Mouse (Mus musculus): ENCODE measurements at regions not wholly inside any gene's neighbourhood (a gene's known extent, or its start where the extent isn't known, plus 50 kb on each side); places are given as distances from the start of the nearest gene placed in this dataset.

GRCm38 (mm10) chr19:28743176-28743793, 63.4 kb upstream of the Glis3 start:
- no peak overlapping the region for H3K4me3 ChIP-seq (ENCODE audit: control insufficient read depth in 1 of 2, insufficient read depth in 1 of 2, low read depth in 2 of 2, low read length in 2 of 2)
- H3K27me3 ChIP-seq (ENCODE audit: control insufficient read depth in 1 of 2, insufficient read depth in 2 of 2, low read length in 2 of 2), result no peaks in the 10 kb centered on the region
- H3K9ac ChIP-seq (ENCODE audit: control insufficient read depth, low read depth, low read length, poor library complexity, severe bottlenecking), result no peak overlapping the region
- no peaks in the 10 kb centered on the region for H3K9me3 ChIP-seq (replicated peaks; ENCODE audit: insufficient read depth, low read length)
- no peak overlapping the region for H3K27ac ChIP-seq (ENCODE audit: control insufficient read depth, low read depth, low read length)
- H3K4me1 ChIP-seq (ENCODE audit: control insufficient read depth in 1 of 2, insufficient read depth in 2 of 2, low read length in 2 of 2), result no peaks in the 10 kb centered on the region
- no peaks in the 10 kb centered on the region for H3K79me2 ChIP-seq (ENCODE audit: control insufficient read depth, insufficient read depth, low read length, poor library complexity)
- H3K36me3 ChIP-seq (ENCODE audit: control insufficient read depth in 1 of 2, insufficient read depth in 2 of 2, low read length in 2 of 2), result no peaks in the 10 kb centered on the region
- no peak for DNase-seq (ENCODE audit: low read depth, low spot score)
- no peak for TF ChIP-seq MAX (IDR thresholded peaks at IDR 0.05; ENCODE audit: low read length)
- TF ChIP-seq USF1 (IDR thresholded peaks at IDR 0.05; ENCODE audit: low read depth, low read length), result no peak
- TF ChIP-seq MAFK (IDR thresholded peaks at IDR 0.05; ENCODE audit: borderline replicate concordance, low read depth, low read length), result no peak
- TF ChIP-seq EP300 (IDR thresholded peaks at IDR 0.05; ENCODE audit: low read depth in 1 of 2, low read length in 2 of 2), result no peak
- no peak for TF ChIP-seq GATA1 (IDR thresholded peaks at IDR 0.05; ENCODE audit: low read depth, low read length)
- TF ChIP-seq HCFC1 (IDR thresholded peaks at IDR 0.05; ENCODE audit: low read depth, low read length), result no peak
- TF ChIP-seq RCOR1 (IDR thresholded peaks at IDR 0.05; ENCODE audit: low read depth, low read length), result no peak
- no peak for TF ChIP-seq RAD21 (IDR thresholded peaks at IDR 0.05; ENCODE audit: low read depth, low read length)
- TF ChIP-seq POLR2A (IDR thresholded peaks at IDR 0.05; ENCODE audit: control insufficient read depth in 1 of 2, insufficient read depth in 1 of 2, low read depth in 1 of 2, low read length in 2 of 2, poor library complexity in 1 of 2), result no peak
- no peak for TF ChIP-seq BHLHE40 (IDR thresholded peaks at IDR 0.05; ENCODE audit: borderline replicate concordance, low read depth, low read length)
- TF ChIP-seq SMC3 (IDR thresholded peaks at IDR 0.05; ENCODE audit: low read depth, low read length), result no peak
- no peak for TF ChIP-seq CHD1 (IDR thresholded peaks at IDR 0.05; ENCODE audit: low read depth, low read length)
- no peak for TF ChIP-seq E2F4 (IDR thresholded peaks at IDR 0.05; ENCODE audit: borderline replicate concordance, low read depth, low read length)
- TF ChIP-seq TBP (IDR thresholded peaks at IDR 0.05; ENCODE audit: low read depth, low read length), result no peak
- TF ChIP-seq SIN3A (IDR thresholded peaks at IDR 0.05; ENCODE audit: low read length), result no peak
- no peak for TF ChIP-seq ETS1 (IDR thresholded peaks at IDR 0.05; ENCODE audit: low read depth, low read length)
- no peak for TF ChIP-seq UBTF (IDR thresholded peaks at IDR 0.05; ENCODE audit: borderline replicate concordance, insufficient read depth, low read depth, low read length)

GRCm38 (mm10) chr19:28745105-28745504, 65.2 kb upstream of the Glis3 start:
- DNase-seq (ENCODE audit: low read depth, low spot score), result no peak
- Histone ChIP-seq H3K27me3 (ENCODE audit: control insufficient read depth in 1 of 2, insufficient read depth in 2 of 2, low read length in 2 of 2) (no peaks in the 10 kb centered on the region), H3K27ac (ENCODE audit: control insufficient read depth, low read depth, low read length) (no peak overlapping the region), H3K9me3 (replicated peaks; ENCODE audit: insufficient read depth, low read length) (no peaks in the 10 kb centered on the region), H3K36me3 (ENCODE audit: control insufficient read depth in 1 of 2, insufficient read depth in 2 of 2, low read length in 2 of 2) (no peaks in the 10 kb centered on the region), H3K79me2 (ENCODE audit: control insufficient read depth, insufficient read depth, low read length, poor library complexity) (no peaks in the 10 kb centered on the region), H3K4me1 (ENCODE audit: control insufficient read depth in 1 of 2, insufficient read depth in 2 of 2, low read length in 2 of 2) (no peaks in the 10 kb centered on the region), H3K4me3 (ENCODE audit: control insufficient read depth in 1 of 2, insufficient read depth in 1 of 2, low read depth in 2 of 2, low read length in 2 of 2) (no peak overlapping the region), H3K9ac (ENCODE audit: control insufficient read depth, low read depth, low read length, poor library complexity, severe bottlenecking) (no peak overlapping the region)
- TF ChIP-seq MXI1 (IDR thresholded peaks at IDR 0.05; ENCODE audit: low read depth, low read length), result no peak
- no peak for TF ChIP-seq SMC3 (IDR thresholded peaks at IDR 0.05; ENCODE audit: low read depth, low read length)
- no peak for TF ChIP-seq MAZ (IDR thresholded peaks at IDR 0.05; ENCODE audit: low read depth, low read length)
- TF ChIP-seq EP300 (IDR thresholded peaks at IDR 0.05; ENCODE audit: low read depth in 1 of 2, low read length in 2 of 2), result no peak
- no peak for TF ChIP-seq RCOR1 (IDR thresholded peaks at IDR 0.05; ENCODE audit: low read depth, low read length)
- TF ChIP-seq GATA1 (IDR thresholded peaks at IDR 0.05; ENCODE audit: low read depth, low read length), result no peak

All from MEL (cell line).